Mouse (Mus musculus): Measurements from ENCODE around the gene Pthlh. TPM values are rescaled to one million over a fixed set of nuclear protein-coding genes. Genes with fewer than 3 reads are reported as not detected.

The Pthlh gene
- total and polyA plus RNA-seq, 3 experiments = not detected

- no peak for DNase-seq (ENCODE audit: extremely low read depth)
- Histone ChIP-seq H3K9me3 (replicated peaks; ENCODE audit: low read length) (no peaks in the 10 kb centered on the region), H3K79me2 (replicated peaks; ENCODE audit: control insufficient read depth, extremely low read depth, insufficient read depth, poor library complexity, severe bottlenecking) (no peaks in the 10 kb centered on the region), H3K4me3 (replicated peaks in 1 of 3; ENCODE audit: low read depth in 2 of 3, low read length in 2 of 3, poor library complexity in 1 of 3) (no peak overlapping the region), H3K4me1 (ENCODE audit: control insufficient read depth in 1 of 2, insufficient read depth in 2 of 2) (no peaks in the 10 kb centered on the region; a peak in 1 of 4 replicates), H3K36me3 (replicated peaks in 1 of 2; ENCODE audit: control insufficient read depth in 1 of 2, insufficient read depth in 1 of 2, low read length in 1 of 2) (no peaks in the 10 kb centered on the region), H3K4me2 (ENCODE audit: insufficient read depth, low read depth, poor library complexity, severe bottlenecking) (no peak overlapping the region), H3K27ac (ENCODE audit: insufficient read depth, low read depth) (no peak overlapping the region), H3K27me3 (replicated peaks) (no peaks in the 10 kb centered on the region), H3K9ac (ENCODE audit: insufficient read depth, low read depth) (no peak overlapping the region)
- no peak for TF ChIP-seq RCOR1 (conservative IDR thresholded peaks at IDR 0.05; ENCODE audit: low read depth, low read length)
- no peak for TF ChIP-seq ZMIZ1 (IDR thresholded peaks at IDR 0.05; ENCODE audit: low read depth, low read length)
- TF ChIP-seq ZNF384 (IDR thresholded peaks at IDR 0.05; ENCODE audit: low read depth, low read length) = no peak
- no peak for TF ChIP-seq POLR2AphosphoS2 (IDR thresholded peaks at IDR 0.05; ENCODE audit: low read depth, low read length)
- no peak for TF ChIP-seq E2F4 (IDR thresholded peaks at IDR 0.05; ENCODE audit: insufficient replicate concordance, low read depth, low read length)
- TF ChIP-seq MXI1 (IDR thresholded peaks at IDR 0.05; ENCODE audit: low read depth, low read length) = no peak
- no peak for TF ChIP-seq IRF4 (IDR thresholded peaks at IDR 0.05; ENCODE audit: low read depth, low read length)
- TF ChIP-seq MEF2A (IDR thresholded peaks at IDR 0.05; ENCODE audit: borderline replicate concordance, low read depth, low read length) = no peak
- no peak for TF ChIP-seq UBTF (IDR thresholded peaks at IDR 0.05; ENCODE audit: low read depth, low read length)
- no peak for TF ChIP-seq ZC3H11A (IDR thresholded peaks at IDR 0.05; ENCODE audit: low read depth, low read length)
- TF ChIP-seq JUND (conservative IDR thresholded peaks at IDR 0.05; ENCODE audit: low read depth, low read length) = no peak
- no peak for TF ChIP-seq POLR2A (IDR thresholded peaks at IDR 0.05; ENCODE audit: low read depth, low read length)
- TF ChIP-seq CTCF (conservative IDR thresholded peaks at IDR 0.05 in 1 of 2, IDR thresholded peaks at IDR 0.05 in 1 of 2; ENCODE audit: low read depth in 2 of 2, low read length in 2 of 2) = no peak
- no peak for TF ChIP-seq GABPA (IDR thresholded peaks at IDR 0.05; ENCODE audit: insufficient replicate concordance, low read depth, low read length)
- dilution Hi-C loops (cut with MboI; ENCODE audit: extremely low pct_ligation_motif_present, extremely low pct_unique_long_range_greater_than_20kb, low sequenced_read_pairs) = no loop called here
- in situ Hi-C loops (cut with MboI; ENCODE audit: low pct_ligation_motif_present, low pct_unique_long_range_greater_than_20kb, low sequenced_read_pairs) = loop anchor here (5.0 kb wide), 1 partner anchor 39 kb away; no protein-coding TSS in a partner anchor
These were observed 37.3 kb downstream of the Pthlh start for GRCm38 (mm10) chr6:147226696-147227095.

GRCm38 (mm10) chr6:147219099-147219498 lies 44.9 kb downstream of the Pthlh start:
- in situ Hi-C loops (cut with MboI; ENCODE audit: low pct_ligation_motif_present, low pct_unique_long_range_greater_than_20kb, low sequenced_read_pairs) = no loop called here
- no peaks in the 10 kb centered on the region for H3K79me2 ChIP-seq (replicated peaks; ENCODE audit: control insufficient read depth, extremely low read depth, insufficient read depth, poor library complexity, severe bottlenecking)
- TF ChIP-seq MEF2A (IDR thresholded peaks at IDR 0.05; ENCODE audit: borderline replicate concordance, low read depth, low read length) (no peak), RAD21 (IDR thresholded peaks at IDR 0.05; ENCODE audit: low read depth, low read length) (no peak)
- no peak for DNase-seq (ENCODE audit: extremely low read depth)
- H3K4me1 ChIP-seq (ENCODE audit: control insufficient read depth in 1 of 2, insufficient read depth in 2 of 2) = no peaks in the 10 kb centered on the region
- H3K36me3 ChIP-seq (replicated peaks in 1 of 2; ENCODE audit: control insufficient read depth in 1 of 2, insufficient read depth in 1 of 2, low read length in 1 of 2) = no peaks in the 10 kb centered on the region
- H3K27ac ChIP-seq (ENCODE audit: insufficient read depth, low read depth) = no peak overlapping the region
- no peaks in the 10 kb centered on the region for H3K27me3 ChIP-seq (replicated peaks)
- no peak overlapping the region for H3K4me2 ChIP-seq (ENCODE audit: insufficient read depth, low read depth, poor library complexity, severe bottlenecking)
- no peak overlapping the region for H3K4me3 ChIP-seq (replicated peaks in 1 of 3; ENCODE audit: low read depth in 2 of 3, low read length in 2 of 3, poor library complexity in 1 of 3)
- dilution Hi-C loops (cut with MboI; ENCODE audit: extremely low pct_ligation_motif_present, extremely low pct_unique_long_range_greater_than_20kb, low sequenced_read_pairs) = no loop called here
- H3K9ac ChIP-seq (ENCODE audit: insufficient read depth, low read depth) = no peak overlapping the region
- no peaks in the 10 kb centered on the region for H3K9me3 ChIP-seq (replicated peaks; ENCODE audit: low read length)
